Mouse (Mus musculus) midbrain, embryonic 15.5 days (tissue): ENCODE measurements around the gene Ubl4b. TPM values are rescaled to one million over a fixed set of nuclear protein-coding genes. Genes with fewer than 3 reads are reported as not detected.
A peak's percentile ranks its signal among the peaks of the same experiment; 100 is the strongest.

Source experiments
- ATAC-seq: fragments of 200-750 bp; cut with Nextera tagmentation; replicated peaks from 2 replicates; pipeline ENCODE4 v1.8.0; 2017; ENCODE audit warnings: moderate TSS enrichment
- H3K27ac ChIP-seq: fragments of 300-500 bp; sonication (generic); 2 replicates; pipeline ENCODE4 v1.5.1; 2015; ENCODE audit warnings: mild to moderate bottlenecking, inconsistent platforms
- H3K27me3 ChIP-seq: fragments of 300-500 bp; sonication (generic); replicated peaks from 2 replicates; pipeline ENCODE4 v1.6.1; 2015; ENCODE audit warnings: inconsistent platforms
- H3K36me3 ChIP-seq: fragments of 300-500 bp; sonication (generic); replicated peaks from 2 replicates; pipeline ENCODE4 v1.6.1; 2015; ENCODE audit warnings: inconsistent platforms
- H3K4me1 ChIP-seq: fragments of 300-500 bp; sonication (generic); 2 replicates; pipeline ENCODE4 v1.6.1; 2015; ENCODE audit warnings: inconsistent platforms
- H3K4me2 ChIP-seq: fragments of 300-500 bp; sonication (generic); 2 replicates; pipeline ENCODE4 v1.6.1; 2015; ENCODE audit warnings: inconsistent platforms, mild to moderate bottlenecking, moderate library complexity
- H3K4me3 ChIP-seq: fragments of 300-500 bp; sonication (generic); 2 replicates; pipeline ENCODE4 v1.5.1; 2015; ENCODE audit warnings: mild to moderate bottlenecking, inconsistent platforms
- H3K9ac ChIP-seq: fragments of 300-500 bp; sonication (generic); 2 replicates; pipeline ENCODE4 v1.6.1; 2015; ENCODE audit warnings: mild to moderate bottlenecking, inconsistent platforms
- H3K9me3 ChIP-seq: fragments of 300-500 bp; sonication (generic); 2 replicates; pipeline ENCODE4 v1.6.1; 2016; ENCODE audit warnings: inconsistent platforms
- WGBS: fragments of 180-500 bp; shearing (Covaris S2); methylation state at CpG from one replicate; pipeline ENCODE4 v1.1.7; 2015; ENCODE audit warnings: mixed read lengths; 5-methylcytosine and 5-hydroxymethylcytosine counted together
- polyA plus RNA-seq: library from polyadenylated mRNA; unstranded; fragments of >200 nt; fragmentation: Nextera tagmentation; extraction: Ambion mirVana; gene quantifications from 2 replicates; pipeline ENCODE4 v1.2.1, GENCODE M21; 2015

Gene Ubl4b
- not detected in 2 replicates for polyA plus RNA-seq

GRCm38 (mm10) chr3:107554842-107555241 is at the start of gene Ubl4b:
TSS of gene Ubl4b (minus strand) at chr3:107555073.
- Histone ChIP-seq H3K36me3 (no peaks in the 10 kb centered on the region), H3K27me3 (no peaks in the 10 kb centered on the region), H3K4me3 (no peak within 1 kb of the TSS), H3K4me2 (no peak within 1 kb of the TSS), H3K9me3 (no peaks in the 10 kb centered on the region), H3K4me1 (no peaks in the 10 kb centered on the region), H3K27ac (no peak within 1 kb of the TSS), H3K9ac (no peak within 1 kb of the TSS)
- no peak for ATAC-seq
- WGBS, result 97% methylated on average over 2 of the region's 2 CpGs

GRCm38 (mm10) chr3:107600127-107600526 is 45.3 kb upstream of the Ubl4b start:
- Histone ChIP-seq H3K4me2 (no peak overlapping the region), H3K4me1 (peaks cover 15% of the 10 kb centered on the region), H3K27ac (no peak overlapping the region), H3K4me3 (no peak overlapping the region), H3K36me3 (no peaks in the 10 kb centered on the region), H3K9me3 (no peaks in the 10 kb centered on the region), H3K9ac (no peak overlapping the region), H3K27me3 (peaks cover 55% of the 10 kb centered on the region)
- 39% methylated on average over 6 of the region's 6 CpGs for WGBS
- no peak for ATAC-seq

- no peaks in the 10 kb centered on the region for H3K9me3 ChIP-seq
- H3K4me1 ChIP-seq, result peaks cover 19% of the 10 kb centered on the region
- H3K27ac ChIP-seq, result no peak overlapping the region
- H3K9ac ChIP-seq, result no peak overlapping the region
- peaks cover 69% of the 10 kb centered on the region for H3K27me3 ChIP-seq
- H3K4me2 ChIP-seq, result no peak overlapping the region
- no peaks in the 10 kb centered on the region for H3K36me3 ChIP-seq
- WGBS, result 5% methylated on average over 22 of the region's 22 CpGs
- no peak overlapping the region for H3K4me3 ChIP-seq
- no peak for ATAC-seq
Measured at GRCm38 (mm10) chr3:107597586-107598389, 42.9 kb upstream of the Ubl4b start.

- no peaks in the 10 kb centered on the region for H3K9me3 ChIP-seq
- H3K4me2 ChIP-seq, result no peak overlapping the region
- no peaks in the 10 kb centered on the region for H3K36me3 ChIP-seq
- peaks cover 19% of the 10 kb centered on the region for H3K4me1 ChIP-seq
- H3K27ac ChIP-seq, result no peak overlapping the region
- H3K27me3 ChIP-seq, result peaks cover 70% of the 10 kb centered on the region
- WGBS, result 5% methylated on average over 19 of the region's 24 CpGs
- ATAC-seq, result no peak
- no peak overlapping the region for H3K4me3 ChIP-seq
- H3K9ac ChIP-seq, result no peak overlapping the region
Measured at GRCm38 (mm10) chr3:107597134-107597533, 42.3 kb upstream of the Ubl4b start.

- H3K27ac ChIP-seq, result no peak overlapping the region
- H3K27me3 ChIP-seq, result peaks cover 71% of the 10 kb centered on the region
- H3K4me1 ChIP-seq, result peaks cover 19% of the 10 kb centered on the region
- WGBS, result under 1% methylated on average over 26 of the region's 26 CpGs
- no peaks in the 10 kb centered on the region for H3K36me3 ChIP-seq
- peak overlapping the region; percentile 14; the same call in 1 of the 2 replicates for H3K4me2 ChIP-seq
- no peak for ATAC-seq
- H3K9me3 ChIP-seq, result no peaks in the 10 kb centered on the region
- peak overlapping the region; percentile 8; the same call in 1 of the 2 replicates for H3K4me3 ChIP-seq
- no peak overlapping the region for H3K9ac ChIP-seq
Measured at GRCm38 (mm10) chr3:107596559-107596958, 41.7 kb upstream of the Ubl4b start.

- Histone ChIP-seq H3K9ac (no peak overlapping the region), H3K4me2 (peak overlapping the region; percentile 53; the same call in 1 of the 2 replicates), H3K4me3 (peak overlapping the region; percentile 30), H3K4me1 (peaks cover 19% of the 10 kb centered on the region), H3K27ac (no peak overlapping the region), H3K27me3 (peaks cover 76% of the 10 kb centered on the region), H3K36me3 (no peaks in the 10 kb centered on the region), H3K9me3 (no peaks in the 10 kb centered on the region)
- 0 out of 2 replicates have a peak, but pooled peaks have one; percentile 19 for ATAC-seq
- under 1% methylated on average over 34 of the region's 34 CpGs for whole genome bisulfite sequencing
Measured at GRCm38 (mm10) chr3:107595938-107596461, 41.1 kb upstream of the Ubl4b start.

- Histone ChIP-seq H3K36me3 (no peaks in the 10 kb centered on the region), H3K4me3 (peak overlapping the region; percentile 30), H3K9ac (peak overlapping the region; percentile 10; the same call in 1 of the 2 replicates), H3K9me3 (no peaks in the 10 kb centered on the region), H3K4me2 (peak overlapping the region; percentile 53), H3K4me1 (peaks cover 19% of the 10 kb centered on the region), H3K27me3 (peaks cover 70% of the 10 kb centered on the region), H3K27ac (no peak overlapping the region)
- peak; percentile 19; the same call in 1 of the 2 replicates for ATAC-seq
- under 1% methylated on average over 50 of the region's 50 CpGs for WGBS
Measured at GRCm38 (mm10) chr3:107595264-107595937, 40.5 kb upstream of the Ubl4b start.

GRCm38 (mm10) chr3:107594662-107595263 is 39.9 kb upstream of the Ubl4b start, which contains the start of gene Alx3:
TSS of gene Alx3 (plus strand) at chr3:107595031.
- peak within 1 kb of the TSS; percentile 10; the same call in 1 of the 2 replicates for H3K9ac ChIP-seq
- peaks cover 19% of the 10 kb centered on the region for H3K4me1 ChIP-seq
- peak within 1 kb of the TSS; percentile 30 for H3K4me3 ChIP-seq
- peak; percentile 42 for ATAC-seq
- H3K27me3 ChIP-seq, result peaks cover 63% of the 10 kb centered on the region
- under 1% methylated on average over 40 of the region's 46 CpGs for WGBS
- no peaks in the 10 kb centered on the region for H3K36me3 ChIP-seq
- no peaks in the 10 kb centered on the region for H3K9me3 ChIP-seq
- H3K4me2 ChIP-seq, result peak within 1 kb of the TSS; percentile 53
- no peak within 1 kb of the TSS for H3K27ac ChIP-seq

GRCm38 (mm10) chr3:107593632-107594031 is 38.8 kb upstream of the Ubl4b start:
- 62% methylated on average over 2 of the region's 2 CpGs for WGBS
- H3K27ac ChIP-seq, result no peak overlapping the region
- no peaks in the 10 kb centered on the region for H3K36me3 ChIP-seq
- peaks cover 52% of the 10 kb centered on the region for H3K27me3 ChIP-seq
- no peak for ATAC-seq
- no peak overlapping the region for H3K4me2 ChIP-seq
- no peak overlapping the region for H3K4me3 ChIP-seq
- no peak overlapping the region for H3K9ac ChIP-seq
- no peaks in the 10 kb centered on the region for H3K9me3 ChIP-seq
- H3K4me1 ChIP-seq, result peaks cover 19% of the 10 kb centered on the region

GRCm38 (mm10) chr3:107591612-107592011 is 36.7 kb upstream of the Ubl4b start:
- Histone ChIP-seq H3K27ac (no peak overlapping the region), H3K9ac (no peak overlapping the region), H3K27me3 (peaks cover 51% of the 10 kb centered on the region), H3K4me2 (no peak overlapping the region), H3K36me3 (no peaks in the 10 kb centered on the region), H3K9me3 (no peaks in the 10 kb centered on the region), H3K4me1 (peaks cover 11% of the 10 kb centered on the region), H3K4me3 (no peak overlapping the region)
- 65% methylated on average over 1 of the region's 1 CpGs for WGBS
- ATAC-seq, result no peak

- Histone ChIP-seq H3K27ac (no peak overlapping the region), H3K9ac (no peak overlapping the region), H3K27me3 (peaks cover 61% of the 10 kb centered on the region), H3K36me3 (no peaks in the 10 kb centered on the region), H3K4me2 (no peak overlapping the region), H3K4me1 (peaks cover 9% of the 10 kb centered on the region), H3K4me3 (no peak overlapping the region), H3K9me3 (no peaks in the 10 kb centered on the region)
- no peak for ATAC-seq
- 80% methylated on average over 6 of the region's 6 CpGs for WGBS
Measured at GRCm38 (mm10) chr3:107586504-107586903, 31.6 kb upstream of the Ubl4b start.

- ATAC-seq, result no peak
Measured at GRCm38 (mm10) chr3:107583893-107584292, 29.0 kb upstream of the Ubl4b start.

More at GRCm38 (mm10) chr3:107583893-107584292, 29.0 kb upstream of the Ubl4b start:
- Histone ChIP-seq H3K4me3 (no peak overlapping the region), H3K9ac (no peak overlapping the region), H3K36me3 (no peaks in the 10 kb centered on the region), H3K4me2 (no peak overlapping the region), H3K9me3 (no peaks in the 10 kb centered on the region), H3K27me3 (peaks cover 77% of the 10 kb centered on the region), H3K27ac (no peak overlapping the region), H3K4me1 (peaks cover 9% of the 10 kb centered on the region)
- 3% methylated on average over 1 of the region's 1 CpGs for WGBS
